Mouse (Mus musculus) effector memory CD4-positive, alpha-beta T cell, adult 5 months (primary cell): ENCODE measurements around the gene Gm49353. TPM values are rescaled to one million over a fixed set of nuclear protein-coding genes. Genes with fewer than 3 reads are reported as not detected.

ENCODE experiments used
- polyA plus RNA-seq: library from polyadenylated mRNA; unstranded; fragments of 100-300 nt; shearing (Covaris generic); gene quantifications from one replicate; pipeline ENCODE4 v1.2.1, GENCODE M21; 2017

The Gm49353 gene
- polyA plus RNA-seq, result not detected

GRCm38 (mm10) chr10:29198642-29199041 is at the start of gene Gm49353:
TSS of gene Gm49353 (plus strand) at chr10:29198954.

GRCm38 (mm10) chr10:29211453-29211852 is 12.7 kb downstream of the Gm49353 start, which contains the start of gene 9330159F19Rik:
TSS of gene 9330159F19Rik (plus strand) at chr10:29211606.

Other genes with a start within 250 kb of the Gm49353 start
- not detected for gene 2310057J18Rik, start 212.7 kb upstream of the Gm49353 start, polyA plus RNA-seq
- not detected for gene Soga3, start 55.1 kb upstream of the Gm49353 start, polyA plus RNA-seq
- 0.16 TPM for gene 9330159F19Rik, start 12.7 kb downstream of the Gm49353 start, polyA plus RNA-seq
- 12.8 TPM for gene Echdc1, start 114.2 kb downstream of the Gm49353 start, polyA plus RNA-seq
- 83.0 TPM for gene Rnf146, start 163.5 kb downstream of the Gm49353 start, polyA plus RNA-seq